In genomic region chr5:107219883-107220282, GRCm38 (mm10) we compare ENCODE assay signal across 18 mouse cellular contexts.
DNase-seq lines count a peak whose midpoint lies in the region; ATAC-seq and TF ChIP-seq lines count a peak whose summit lies in the region.
"Had no signal": no experiment of that assay in that cellular context is flagged by ENCODE, and none has a peak within 500 bp of the region (broad histone marks: within the 10 kb centered on the region; RNA-seq: fewer than 3 reads in every experiment).

No protein-coding gene starts in this region.

- ATAC-seq in activated CD4-positive, CD25-positive, alpha-beta regulatory T cell, adult 4 months, result peak; percentile 36
- ATAC-seq in megakaryocyte progenitor cell, adult 5-6 weeks (replicated peaks; ENCODE audit: poor library complexity), result 0 out of 2 replicates have a peak, but pooled peaks have one; percentile 21
- ATAC-seq: forebrain, embryonic 14.5 days; intestine, embryonic 15.5 days had no signal

- H3K4me3 ChIP-seq in testis, adult 2 months (ENCODE audit: control insufficient read depth, low read depth, low read length), result no peak overlapping the region
- H3K4me3 ChIP-seq: intestine, embryonic 15.5 days; kidney, embryonic 15.5 days; lung, embryonic 15.5 days had no signal

- H3K4me1 ChIP-seq in testis, adult 2 months (ENCODE audit: control insufficient read depth, insufficient read depth, low read length), result peaks cover 5% of the 10 kb centered on the region

- TF ChIP-seq POLR2A in testis, adult 2 months (IDR thresholded peaks at IDR 0.05; ENCODE audit: control insufficient read depth, low read depth, low read length), result no peak

- H3K27ac ChIP-seq in testis, adult 2 months (ENCODE audit: control insufficient read depth, insufficient read depth, low read depth, low read length), result peak overlapping the region; percentile 34
- H3K27ac ChIP-seq: intestine, embryonic 15.5 days; kidney, embryonic 15.5 days; lung, embryonic 15.5 days had no signal

- no peak for TF ChIP-seq CTCF in testis, adult 2 months (IDR thresholded peaks at IDR 0.05; ENCODE audit: control insufficient read depth, insufficient read depth, insufficient replicate concordance, low read depth, low read length)

- no peaks in the 10 kb centered on the region for H3K27me3 ChIP-seq in testis, adult 2 months (ENCODE audit: control insufficient read depth, insufficient read depth, low read length)
- H3K27me3 ChIP-seq: intestine, embryonic 15.5 days; kidney, embryonic 15.5 days; lung, embryonic 15.5 days had no signal

- no peak for DNase-seq in testis, postnatal 14 days (ENCODE audit: low spot score)
- peak; percentile 42 for DNase-seq in induced T-regulatory cell, adult 2 months (ENCODE audit: low read depth)
- DNase-seq in ovary, adult 18-20 months (ENCODE audit: low spot score), result no peak
- DNase-seq in ovary, postnatal 36 days (ENCODE audit: low spot score), result no peak
- no peak for DNase-seq in gastrocnemius, adult 18-20 months (ENCODE audit: low spot score)
- DNase-seq: adrenal gland, postnatal 36 days; cerebellum, adult 9-10 months; heart, adult 11 months; heart, postnatal 4 days; layer of hippocampus, postnatal 36 days; thymus, postnatal 4 days had no signal

- no peaks in the 10 kb centered on the region for H3K36me3 ChIP-seq in testis, adult 2 months (ENCODE audit: control insufficient read depth, insufficient read depth, low read length)
- H3K36me3 ChIP-seq: intestine, embryonic 15.5 days; kidney, embryonic 15.5 days; lung, embryonic 15.5 days had no signal
